Mouse (Mus musculus) ES-E14 (cell line): ENCODE results near the gene Pomp.

Experiments
- HCFC1 ChIP-seq: IDR thresholded peaks from 2 replicates; pipeline ENCODE4 v1.6.1; 2012; ENCODE audit warnings: low read length, inconsistent platforms, borderline replicate concordance; ENCODE audit not compliant: insufficient read depth
- ZNF384 ChIP-seq: IDR thresholded peaks from 2 replicates; pipeline ENCODE4 v1.6.1; 2012; ENCODE audit warnings: low read depth, low read length, inconsistent platforms

DNA sequence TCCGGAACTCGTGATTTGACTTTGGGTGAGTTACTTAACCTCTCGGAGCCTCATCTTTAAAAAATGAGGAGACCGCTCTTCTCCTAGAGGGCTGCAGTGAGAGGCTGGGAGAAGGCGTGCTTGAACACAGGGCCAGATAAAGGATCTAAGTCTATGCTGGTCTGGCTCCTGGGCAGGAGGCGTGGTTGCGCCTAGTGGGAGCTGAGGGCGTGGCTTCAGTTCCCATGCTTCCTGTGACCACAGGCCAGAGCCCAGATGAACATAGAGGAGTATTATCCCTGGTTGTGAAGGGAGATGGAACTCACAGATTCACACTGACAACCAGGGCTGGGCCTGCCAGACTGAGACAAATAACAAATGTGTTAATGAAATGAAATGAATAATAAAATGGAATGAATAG, 41.4 kb upstream of the Pomp start:
- TF ChIP-seq HCFC1 (no peak), ZNF384 (no peak)
